Mouse (Mus musculus) neutrophil, adult 5-6 weeks (primary cell): ENCODE results near the gene Pin1. TPM values are rescaled to one million over a fixed set of nuclear protein-coding genes. Genes with fewer than 3 reads are reported as not detected.
"Not testable (repeated sequence)": the region's sequence is repeated elsewhere in the genome, so short reads cannot be mapped to it uniquely, and the experiment has no call there.

Source experiments
- ATAC-seq: fragments of 151-379, 151-347 bp; 2 replicates; pipeline ENCODE4 v1.8.0; 2017; ENCODE audit warnings: mild to moderate bottlenecking, moderate TSS enrichment; ENCODE audit not compliant: insufficient number of reproducible peaks, poor library complexity, low FRiP score, severe bottlenecking; ENCODE audit errors: extremely low read depth
- total RNA-seq: library from RNA; stranded (forward); fragments of 200-1000 nt; gene quantifications from 2 replicates; pipeline ENCODE4 v1.2.3, GENCODE M21; 2017

Gene Pin1
- total RNA-seq = 9.8 and 11.5 TPM in 2 replicates

GRCm38 (mm10) chr9:20651602-20652259 lies at the start of gene Pin1:
Pin1 (plus strand) TSS chr9:20652095.
- ATAC-seq = peak; percentile 93

DNA sequence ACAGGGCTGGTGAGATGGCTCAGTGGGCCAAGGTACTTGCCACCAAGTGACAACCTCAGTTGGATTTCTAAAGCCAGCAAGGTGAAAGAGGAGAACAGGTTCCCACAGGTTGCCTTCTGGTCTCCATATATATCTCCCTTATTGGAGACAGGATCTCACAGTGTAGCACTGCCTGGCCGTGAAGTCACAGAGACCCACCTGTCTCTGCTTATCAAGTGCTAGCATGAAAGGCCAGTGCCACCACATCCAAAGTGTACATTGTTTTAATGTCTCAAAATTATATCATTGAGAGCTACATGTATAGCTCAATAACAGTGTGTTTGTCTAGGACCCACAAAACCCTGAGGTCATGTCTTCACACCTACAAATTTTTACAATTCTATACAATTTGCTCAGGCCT lies 45.6 kb upstream of the Pin1 start:
- ATAC-seq = no peak

DNA sequence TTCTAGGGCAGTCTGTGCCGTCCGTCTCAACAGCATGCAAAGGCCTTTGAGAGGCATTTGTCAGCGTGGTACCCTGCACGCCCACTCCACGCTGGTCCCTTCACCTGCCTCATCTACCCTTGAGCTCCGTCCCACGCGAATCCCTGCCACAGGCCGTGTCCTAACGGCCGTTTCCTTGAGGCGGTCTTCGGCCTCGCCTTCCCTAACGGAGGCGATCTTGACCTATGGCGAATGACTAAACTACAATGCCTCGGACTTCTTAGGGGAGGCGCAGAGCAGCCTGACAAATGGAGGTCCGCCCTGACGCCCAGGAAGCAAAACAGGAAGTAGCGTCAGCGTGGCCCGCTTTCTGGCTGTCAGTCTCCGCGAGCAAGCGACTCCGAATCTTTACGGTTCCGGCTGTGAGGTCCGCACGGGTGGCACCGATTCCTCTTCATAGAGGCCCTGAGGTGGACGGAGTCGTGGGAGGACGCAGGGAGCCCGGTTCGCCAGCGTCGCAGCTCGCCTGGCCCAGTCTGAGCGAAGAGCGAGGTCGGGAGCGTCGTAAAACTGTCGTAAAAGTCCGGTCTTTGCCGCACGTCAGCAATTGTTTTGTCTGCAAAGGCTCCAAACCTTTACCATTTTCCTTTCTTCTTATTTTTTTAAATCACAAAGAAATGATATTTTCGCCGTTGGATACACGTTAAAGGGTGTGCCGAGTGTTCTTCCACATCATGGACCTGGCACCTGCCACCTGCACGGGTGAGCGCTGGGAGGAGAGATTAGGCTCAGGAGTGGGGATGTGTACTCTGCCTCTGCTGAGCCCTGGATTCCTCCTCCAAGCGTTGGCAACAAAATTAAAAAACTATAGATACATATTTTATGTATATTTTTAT lies 44.6 kb upstream of the Pin1 start:
- ATAC-seq = peak; percentile 95

DNA sequence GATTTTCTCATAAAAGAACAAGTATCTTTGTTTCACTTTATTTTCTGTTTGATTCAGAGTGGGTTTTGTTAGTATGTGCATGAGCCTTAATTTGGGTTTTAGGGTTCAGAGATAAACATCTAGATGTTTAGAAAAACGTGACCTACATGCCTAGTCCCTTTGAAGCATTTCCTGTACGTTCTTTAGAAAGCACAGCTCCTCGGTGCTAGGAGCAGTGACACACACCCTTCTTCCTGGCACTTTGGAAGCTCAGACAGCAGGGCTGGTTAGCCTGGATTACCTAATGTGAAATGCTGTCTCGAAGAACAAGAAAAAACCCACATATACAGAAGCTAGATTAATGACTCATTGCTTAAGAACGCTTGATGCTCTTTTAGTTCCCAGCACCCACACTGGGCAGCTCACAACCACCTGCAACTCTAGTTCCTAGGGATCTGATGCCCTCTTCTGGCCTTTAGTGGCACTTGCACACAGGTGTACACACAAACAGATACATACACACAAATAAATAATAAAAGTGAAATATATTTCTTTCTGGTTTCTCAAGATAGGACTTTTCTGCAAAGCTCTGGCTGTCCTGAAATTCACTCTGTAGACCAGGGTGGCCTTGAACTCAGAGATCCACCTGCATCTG lies 41.9 kb upstream of the Pin1 start:
- ATAC-seq = no peak

- no peak for ATAC-seq
Measured at GRCm38 (mm10) chr9:20611976-20612375, 39.9 kb upstream of the Pin1 start.

DNA sequence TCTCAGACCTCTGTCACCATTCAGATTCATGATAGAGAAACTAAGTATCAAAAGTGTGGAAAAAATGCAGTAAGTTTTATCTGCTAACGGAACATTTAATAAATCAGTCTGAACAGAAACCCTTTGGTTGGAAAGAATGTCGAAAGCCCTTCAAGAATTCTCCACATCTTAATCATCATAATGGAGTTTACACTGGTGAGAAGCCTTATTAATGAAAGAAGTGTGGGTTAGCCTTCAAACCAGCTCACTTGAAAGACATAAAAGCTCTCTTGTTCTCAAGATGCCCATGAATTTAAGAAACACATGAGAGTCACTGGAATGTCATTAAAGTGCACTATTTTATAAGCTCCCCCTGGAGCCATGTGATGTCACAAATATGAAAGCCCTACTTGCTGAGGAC lies 35.2 kb upstream of the Pin1 start:
- no peak for ATAC-seq

- ATAC-seq = no peak
Measured at GRCm38 (mm10) chr9:20631332-20631731, 20.6 kb upstream of the Pin1 start.

- not testable (repeated sequence) for ATAC-seq
Measured at GRCm38 (mm10) chr9:20635676-20636075, 16.2 kb upstream of the Pin1 start.

GRCm38 (mm10) chr9:20636256-20636655 lies 15.6 kb upstream of the Pin1 start:
- ATAC-seq = peak; percentile 32

GRCm38 (mm10) chr9:20636790-20637189 lies 15.1 kb upstream of the Pin1 start:
- no peak for ATAC-seq

DNA sequence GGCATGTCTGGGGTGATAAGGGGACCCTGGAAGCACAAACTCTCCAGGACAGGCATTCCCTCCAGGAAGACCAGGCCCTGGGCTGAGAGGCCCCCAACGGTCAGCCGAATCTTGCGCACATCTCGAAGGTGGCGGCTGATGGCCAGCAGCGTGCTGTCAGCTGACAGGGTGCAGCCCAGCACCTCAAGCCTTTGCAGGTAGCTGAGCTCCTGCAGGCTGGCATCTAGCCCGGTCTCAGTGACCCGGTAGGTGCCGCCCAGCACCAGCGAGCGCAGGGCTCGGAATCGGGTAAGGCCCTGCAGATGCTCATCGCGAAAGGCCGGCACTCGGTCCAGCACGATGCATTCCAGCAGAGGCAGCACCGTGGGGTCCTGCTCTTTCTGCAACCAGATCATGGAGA lies 13.3 kb upstream of the Pin1 start:
- no peak for ATAC-seq

GRCm38 (mm10) chr9:20639486-20639885 lies 12.4 kb upstream of the Pin1 start:
- no peak for ATAC-seq

DNA sequence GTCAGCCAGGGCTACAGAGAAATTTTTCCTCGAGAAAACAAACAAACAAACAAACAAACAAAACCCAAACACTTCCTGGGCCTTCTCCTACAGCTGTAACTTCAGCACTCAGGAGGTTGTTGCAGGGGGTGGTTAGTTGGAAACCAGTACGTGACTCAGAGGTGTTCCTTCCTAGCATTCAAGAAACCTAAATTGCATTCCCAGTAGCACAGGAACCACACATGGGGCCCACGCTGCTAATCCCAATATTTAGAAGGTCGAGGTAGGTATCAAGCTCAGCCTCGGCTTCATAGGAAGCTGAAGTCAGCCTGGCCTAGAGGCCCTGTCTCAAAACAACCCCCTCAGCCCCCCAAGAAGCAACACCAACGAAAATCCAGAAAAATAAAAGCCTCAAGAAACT lies 10.4 kb upstream of the Pin1 start:
- ATAC-seq = no peak

DNA sequence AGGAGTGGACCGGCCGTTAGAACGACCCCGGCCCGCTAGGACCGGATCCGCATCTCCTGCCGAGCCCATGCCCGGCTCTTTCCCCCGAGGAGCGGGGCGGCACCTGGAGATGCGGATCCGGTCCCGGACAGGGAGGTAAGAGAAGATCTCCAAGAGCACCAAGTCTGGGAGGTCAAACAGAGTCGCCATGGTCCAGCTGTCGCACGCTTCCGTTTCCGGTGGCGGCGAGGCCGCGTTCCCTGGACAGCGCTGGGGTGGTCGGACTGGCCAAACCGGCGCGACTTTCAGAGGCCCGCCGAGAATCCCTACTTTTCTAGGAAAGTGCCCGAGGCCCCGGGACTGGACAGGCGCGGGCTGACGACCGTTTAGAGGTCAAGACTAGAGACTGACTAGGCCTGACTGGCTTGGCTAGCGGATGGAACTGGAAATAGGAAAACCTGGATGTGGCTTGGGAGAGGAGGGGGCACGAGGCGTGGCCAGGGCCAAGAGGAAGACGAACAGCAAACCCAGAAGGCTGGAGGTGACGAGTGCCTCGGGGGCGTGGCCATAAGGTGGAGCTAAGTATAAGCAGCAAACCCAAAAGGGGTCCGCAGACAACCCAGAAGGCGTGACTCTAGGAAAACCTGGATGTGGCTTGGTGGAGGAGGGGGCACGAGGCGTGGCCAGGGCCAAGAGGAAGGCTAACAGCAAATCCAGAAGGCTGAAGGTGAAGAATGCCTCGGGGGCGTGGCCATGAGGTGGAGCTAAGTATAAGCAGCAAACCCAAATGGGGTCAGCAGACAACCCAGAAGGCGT lies 9.6 kb upstream of the Pin1 start, which contains the start of gene Ubl5:
TSS of gene Ubl5 (plus strand) at position 778 of the 795 bp plus-strand sequence.
- no peak for ATAC-seq

DNA sequence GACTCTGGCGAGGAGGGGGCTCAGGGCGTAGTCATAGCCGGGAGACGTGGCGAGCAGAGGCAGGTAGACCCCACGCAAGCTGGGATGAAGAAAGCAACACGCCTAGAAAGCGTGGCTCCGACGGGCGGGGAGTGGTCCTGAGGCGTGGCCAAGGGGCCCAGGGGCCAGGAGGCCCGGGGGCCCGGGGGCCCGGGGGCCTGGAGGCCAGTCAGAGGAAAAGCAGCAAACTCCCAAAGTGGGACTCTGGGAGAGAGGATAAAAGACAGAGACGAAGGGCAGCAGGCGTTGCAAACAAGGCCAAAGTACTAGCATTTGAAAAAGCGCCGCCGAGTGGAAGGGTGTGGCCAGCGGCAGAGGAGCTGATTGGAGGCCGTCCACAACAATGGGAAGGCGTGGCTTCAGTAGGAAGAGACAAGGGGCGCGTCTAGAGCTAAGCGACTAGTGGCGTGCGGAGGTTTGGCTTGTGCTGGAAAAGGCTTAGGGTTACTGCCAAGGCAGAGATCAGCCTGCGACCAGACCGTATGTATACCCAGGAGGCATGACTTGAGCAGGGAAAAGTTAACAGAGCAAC lies 8.9 kb upstream of the Pin1 start:
- ATAC-seq = peak; percentile 81

DNA sequence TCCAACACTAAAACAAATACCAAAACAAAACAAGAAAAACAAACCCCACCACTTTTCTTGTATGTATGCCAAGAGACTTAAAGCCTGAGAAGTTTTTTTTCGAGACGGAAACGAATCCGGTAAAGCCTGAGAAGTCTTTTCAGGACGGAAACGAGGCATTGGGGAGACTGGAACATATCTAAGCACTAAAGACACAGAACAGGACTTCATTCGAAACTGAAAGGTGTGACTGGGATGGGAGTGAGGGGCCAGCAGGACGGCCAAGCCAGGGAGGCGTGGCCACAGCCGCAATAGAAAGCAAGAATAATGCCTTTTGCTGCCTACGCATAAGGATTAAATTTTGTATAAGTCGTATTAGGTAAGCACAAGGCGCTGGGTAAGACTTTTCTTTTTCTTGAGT lies 8.1 kb upstream of the Pin1 start:
- no peak for ATAC-seq

GRCm38 (mm10) chr9:20644360-20645081 lies 7.4 kb upstream of the Pin1 start, which contains the start of gene Fbxl12:
Fbxl12 (minus strand) TSS chr9:20644767.
- ATAC-seq = peak; percentile 81

- ATAC-seq = 0 out of 2 replicates have a peak, but pooled peaks have one; percentile 14
Measured at GRCm38 (mm10) chr9:20645121-20645520, 6.8 kb upstream of the Pin1 start.
